Mouse (Mus musculus): ENCODE results near the gene Vmn1r82.

Gene Vmn1r82

DNA sequence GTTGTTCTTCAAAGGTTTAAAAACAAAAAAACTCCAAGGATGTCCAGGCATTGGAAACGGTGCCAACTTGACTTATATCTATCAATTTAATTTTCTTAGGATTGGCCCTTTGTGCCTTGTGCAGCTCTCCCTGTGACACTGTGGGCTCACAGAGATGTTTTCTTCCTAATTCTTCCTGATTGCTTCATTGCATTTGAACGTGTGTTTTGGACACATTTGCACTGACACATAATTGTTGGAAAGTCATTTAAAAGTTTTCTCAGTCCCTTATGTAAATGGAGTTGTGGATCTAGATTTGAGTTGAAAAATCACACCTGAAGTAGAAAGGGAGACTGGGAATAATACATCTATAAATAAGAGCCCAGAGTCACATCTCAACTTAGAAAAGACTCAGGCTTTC is at the start of gene Vmn1r82:
Vmn1r82 (plus strand) TSS at position 301 of the 400 bp plus-strand sequence.
- in situ Hi-C loops (cut with MboI, MseI), result no loop called here

DNA sequence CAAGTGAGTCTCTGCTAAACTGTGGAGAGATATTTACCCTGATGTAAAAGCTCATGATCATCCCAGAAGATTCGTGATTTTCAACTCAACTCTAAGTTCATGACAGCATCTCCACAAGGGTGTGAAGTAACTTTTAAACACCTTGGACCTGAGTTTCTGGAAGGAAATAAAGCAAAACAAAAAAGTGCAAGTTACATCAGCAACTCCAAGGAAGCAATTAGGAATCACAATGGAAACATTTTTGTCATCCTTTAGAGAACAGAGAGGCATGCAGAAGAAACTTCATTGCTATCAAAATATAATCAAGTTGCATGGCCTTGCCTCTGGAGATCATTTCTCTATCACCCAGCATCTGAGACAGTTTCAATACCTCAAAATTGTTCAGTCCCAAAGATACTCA is 32.1 kb upstream of the Vmn1r82 start, which contains the start of gene Vmn1r81:
Vmn1r81 (minus strand) TSS at position 101 of the 400 bp plus-strand sequence.
- in situ Hi-C loops (cut with MboI, MseI), result no loop called here

DNA sequence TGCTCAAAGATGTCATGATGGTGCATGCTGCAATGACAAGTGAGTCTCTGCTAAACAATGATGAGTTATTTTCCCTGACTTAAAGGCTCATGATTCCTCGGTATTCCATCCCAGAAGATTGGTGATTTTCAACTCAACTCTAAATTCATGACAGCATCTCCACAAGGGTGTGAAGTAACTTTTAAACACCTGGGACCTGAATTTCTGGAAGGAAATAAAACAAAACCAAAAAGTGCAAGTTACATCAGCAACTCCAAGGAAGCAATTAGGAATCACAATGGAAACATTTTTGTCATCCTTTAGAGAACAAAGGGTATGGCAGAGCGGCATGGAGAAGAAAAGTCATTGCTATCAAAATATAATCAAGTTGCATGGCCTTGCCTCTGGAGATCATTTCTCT is 29.2 kb downstream of the Vmn1r82 start, which contains the start of gene Vmn1r83:
Vmn1r83 (minus strand) TSS at position 101 of the 400 bp plus-strand sequence.
- in situ Hi-C loops (cut with MboI, MseI), result no loop called here
